Mouse (Mus musculus) myocyte (in vitro differentiated cells): ENCODE measurements around the gene Metrnl. TPM values are rescaled to one million over a fixed set of nuclear protein-coding genes. Genes with fewer than 3 reads are reported as not detected.

Experiments
- H3K27me3 ChIP-seq: one replicate; pipeline ENCODE4 v1.6.1; 2011; ENCODE audit not compliant: control insufficient read depth, insufficient read depth, insufficient read length
- H3K36me3 ChIP-seq: one replicate; pipeline ENCODE4 v1.6.1; 2011; ENCODE audit not compliant: control insufficient read depth, insufficient read depth
- H3K4me2 ChIP-seq: one replicate; pipeline ENCODE4 v1.6.1; 2011; ENCODE audit warnings: low read depth, control low read depth
- H3K4me3 ChIP-seq: one replicate; pipeline ENCODE4 v1.5.1; 2011; ENCODE audit warnings: mild to moderate bottlenecking, control low read depth, moderate library complexity
- H3K79me2 ChIP-seq: one replicate; pipeline ENCODE4 v1.6.1; 2011; ENCODE audit not compliant: control insufficient read depth, insufficient read depth
- H3ac ChIP-seq: one replicate; pipeline ENCODE4 v1.6.1; 2011; ENCODE audit not compliant: control insufficient read depth, insufficient read length
- CEBPB ChIP-seq: IDR thresholded peaks from 2 replicates; pipeline ENCODE4 v1.6.1; 2011; ENCODE audit warnings: mild to moderate bottlenecking, moderate library complexity; ENCODE audit not compliant: poor library complexity, insufficient read depth, severe bottlenecking
- E2F4 ChIP-seq: IDR thresholded peaks from one replicate; pipeline ENCODE4 v1.6.1; 2011; ENCODE audit warnings: mild to moderate bottlenecking, control low read depth, moderate library complexity; ENCODE audit not compliant: insufficient read depth
- MAX ChIP-seq: IDR thresholded peaks from one replicate; pipeline ENCODE4 v1.6.1; 2011; ENCODE audit warnings: low read depth, mild to moderate bottlenecking, control low read depth
- MYOD1 ChIP-seq, 3 experiments: IDR thresholded peaks; one replicate each; pipeline ENCODE4 v1.6.1; 2011; ENCODE audit warnings: control low read depth in 2 of 3, low read depth in 2 of 3, mild to moderate bottlenecking in 2 of 3, moderate library complexity in 1 of 3; ENCODE audit not compliant: insufficient read length in 2 of 3, control insufficient read depth in 1 of 3
- MYOG ChIP-seq, 3 experiments: IDR thresholded peaks; one replicate each; pipeline ENCODE4 v1.6.1; 2011; ENCODE audit warnings: control low read depth in 2 of 3, low read depth in 2 of 3, mild to moderate bottlenecking in 2 of 3; ENCODE audit not compliant: insufficient read length in 2 of 3, control insufficient read depth in 1 of 3, insufficient read depth in 1 of 3
- POLR2A ChIP-seq: IDR thresholded peaks from one replicate; pipeline ENCODE4 v1.6.1; 2011; ENCODE audit warnings: low read depth, mild to moderate bottlenecking, control low read depth, moderate library complexity; ENCODE audit not compliant: insufficient read length
- POLR2AphosphoS2 ChIP-seq: IDR thresholded peaks from one replicate; pipeline ENCODE4 v1.6.1; 2011; ENCODE audit warnings: low read depth, control low read depth; ENCODE audit not compliant: insufficient read length
- REST ChIP-seq: IDR thresholded peaks from one replicate; pipeline ENCODE4 v1.6.1; 2011; ENCODE audit warnings: mild to moderate bottlenecking, control low read depth, moderate library complexity; ENCODE audit not compliant: insufficient read depth, insufficient read length
- SRF ChIP-seq: IDR thresholded peaks from one replicate; pipeline ENCODE4 v1.6.1; 2011; ENCODE audit warnings: low read depth; ENCODE audit not compliant: control insufficient read depth, insufficient read length
- TCF12 ChIP-seq: IDR thresholded peaks from one replicate; pipeline ENCODE4 v1.6.1; 2011; ENCODE audit warnings: mild to moderate bottlenecking, control low read depth; ENCODE audit not compliant: poor library complexity, insufficient read depth, severe bottlenecking
- TCF3 ChIP-seq: IDR thresholded peaks from one replicate; pipeline ENCODE4 v1.6.1; 2011; ENCODE audit warnings: low read depth, control low read depth; ENCODE audit not compliant: insufficient read length
- USF1 ChIP-seq: IDR thresholded peaks from one replicate; pipeline ENCODE4 v1.6.1; 2011; ENCODE audit warnings: low read depth, mild to moderate bottlenecking, control low read depth, moderate library complexity
- polyA plus RNA-seq: library from polyadenylated mRNA; unstranded; fragments of >200 nt; fragmentation: generic; extraction: Trizol; gene quantifications from one replicate; pipeline ENCODE4 v1.2.1, GENCODE M21; 2012; ENCODE audit warnings: missing spikeins

Gene Metrnl
- polyA plus RNA-seq, 1 experiment, result 44.0 TPM

GRCm38 (mm10) chr11:121683243-121683642 is 18.1 kb upstream of the Metrnl start:
- no peak overlapping the region for H3K4me3 ChIP-seq
- TF ChIP-seq POLR2A (no peak), REST (no peak), CEBPB (no peak), SRF (no peak), MAX (no peak), POLR2AphosphoS2 (no peak), TCF3 (no peak), USF1 (no peak), MYOD1 (IDR thresholded peaks at IDR 0.05; ENCODE audit: control insufficient read depth in 1 of 3, insufficient read length in 2 of 3, low read depth in 2 of 3) (no peak), MYOG (IDR thresholded peaks at IDR 0.05; ENCODE audit: control insufficient read depth in 1 of 3, insufficient read depth in 1 of 3, insufficient read length in 2 of 3, low read depth in 2 of 3) (no peak), TCF12 (no peak), E2F4 (no peak)
- no peak overlapping the region for H3K4me2 ChIP-seq
- no peak overlapping the region for H3ac ChIP-seq
- H3K36me3 ChIP-seq, result no peaks in the 10 kb centered on the region
- H3K79me2 ChIP-seq, result no peaks in the 10 kb centered on the region
- no peaks in the 10 kb centered on the region for H3K27me3 ChIP-seq

GRCm38 (mm10) chr11:121685491-121686001 is 15.8 kb upstream of the Metrnl start:
- no peaks in the 10 kb centered on the region for H3K79me2 ChIP-seq
- H3K4me3 ChIP-seq, result no peak overlapping the region
- peak overlapping the region; percentile 18 for H3K4me2 ChIP-seq
- TF ChIP-seq TCF3, result no peak
- TF ChIP-seq CEBPB, result no peak
- TF ChIP-seq E2F4, result no peak
- TF ChIP-seq USF1, result no peak
- no peak for TF ChIP-seq POLR2A
- no peak for TF ChIP-seq POLR2AphosphoS2
- no peak for TF ChIP-seq MAX
- no peaks in the 10 kb centered on the region for H3K36me3 ChIP-seq
- H3K27me3 ChIP-seq, result no peaks in the 10 kb centered on the region
- no peak overlapping the region for H3ac ChIP-seq

- TF ChIP-seq POLR2A (no peak), USF1 (no peak), TCF12 (no peak), MAX (no peak), E2F4 (no peak), MYOD1 (IDR thresholded peaks at IDR 0.05; ENCODE audit: control insufficient read depth in 1 of 3, insufficient read length in 2 of 3, low read depth in 2 of 3) (no peak), REST (no peak), MYOG (IDR thresholded peaks at IDR 0.05; ENCODE audit: control insufficient read depth in 1 of 3, insufficient read depth in 1 of 3, insufficient read length in 2 of 3, low read depth in 2 of 3) (no peak), CEBPB (no peak), SRF (no peak), TCF3 (no peak), POLR2AphosphoS2 (no peak)
- Histone ChIP-seq H3K79me2 (no peaks in the 10 kb centered on the region), H3K36me3 (no peaks in the 10 kb centered on the region)
Observed at GRCm38 (mm10) chr11:121686091-121686490, 15.3 kb upstream of the Metrnl start.

GRCm38 (mm10) chr11:121686674-121687073 is 14.7 kb upstream of the Metrnl start:
- H3K27me3 ChIP-seq, result no peaks in the 10 kb centered on the region
- H3ac ChIP-seq, result no peak overlapping the region
- no peak for TF ChIP-seq POLR2A
- TF ChIP-seq MYOG (IDR thresholded peaks at IDR 0.05; ENCODE audit: control insufficient read depth in 1 of 3, insufficient read depth in 1 of 3, insufficient read length in 2 of 3, low read depth in 2 of 3), result no peak
- TF ChIP-seq USF1, result no peak
- TF ChIP-seq E2F4, result no peak
- no peak for TF ChIP-seq REST
- TF ChIP-seq MYOD1 (IDR thresholded peaks at IDR 0.05; ENCODE audit: control insufficient read depth in 1 of 3, insufficient read length in 2 of 3, low read depth in 2 of 3), result no peak
- no peak for TF ChIP-seq TCF12
- TF ChIP-seq SRF, result no peak
- no peak for TF ChIP-seq CEBPB
- H3K79me2 ChIP-seq, result no peaks in the 10 kb centered on the region
- no peak overlapping the region for H3K4me3 ChIP-seq
- H3K4me2 ChIP-seq, result peak overlapping the region; percentile 18
- no peaks in the 10 kb centered on the region for H3K36me3 ChIP-seq

More at GRCm38 (mm10) chr11:121686091-121686490, 15.3 kb upstream of the Metrnl start:
- peak overlapping the region; percentile 18 for H3K4me2 ChIP-seq
- H3K4me3 ChIP-seq, result no peak overlapping the region
- H3ac ChIP-seq, result no peak overlapping the region
- no peaks in the 10 kb centered on the region for H3K27me3 ChIP-seq
